Mouse (Mus musculus) lung, postnatal 0 days (tissue): ENCODE results near the gene G6pc3. TPM values are rescaled to one million over a fixed set of nuclear protein-coding genes. Genes with fewer than 3 reads are reported as not detected.
A peak's percentile ranks its signal among the peaks of the same experiment; 100 is the strongest.

Source experiments
- ATAC-seq: fragments of 200-750 bp; cut with Nextera tagmentation; 2 replicates; pipeline ENCODE4 v1.8.0; 2017; ENCODE audit warnings: moderate library complexity
- DNase-seq: peaks from one replicate; pipeline ENCODE4 v3.0.0-alpha.2; 2016; ENCODE audit warnings: low spot score
- H3K27ac ChIP-seq: fragments of 300-500 bp; sonication (generic); 2 replicates; pipeline ENCODE4 v1.5.1; 2014; ENCODE audit warnings: antibody characterized with exemption, mild to moderate bottlenecking, low read length, mixed read lengths
- H3K27me3 ChIP-seq: fragments of 300-500 bp; sonication (generic); replicated peaks from 2 replicates; pipeline ENCODE4 v1.6.1; 2014; ENCODE audit warnings: low read length, mixed read lengths; ENCODE audit not compliant: insufficient read depth
- H3K36me3 ChIP-seq: fragments of 300-500 bp; sonication (generic); 2 replicates; pipeline ENCODE4 v1.6.1; 2014; ENCODE audit warnings: low read length, mixed read lengths; ENCODE audit not compliant: insufficient read depth
- H3K4me1 ChIP-seq: fragments of 300-500 bp; sonication (generic); 2 replicates; pipeline ENCODE4 v1.6.1; 2014; ENCODE audit warnings: antibody characterized with exemption, low read depth, low read length, mixed read lengths; ENCODE audit not compliant: insufficient read depth
- H3K4me2 ChIP-seq: fragments of 300-500 bp; sonication (generic); replicated peaks from 2 replicates; pipeline ENCODE4 v1.6.1; 2014; ENCODE audit warnings: low read depth, mild to moderate bottlenecking, low read length, moderate library complexity, mixed read lengths
- H3K4me3 ChIP-seq: fragments of 300-500 bp; sonication (generic); 2 replicates; pipeline ENCODE4 v1.5.1; 2014; ENCODE audit warnings: low read depth, low read length
- H3K9ac ChIP-seq: fragments of 300-500 bp; sonication (generic); replicated peaks from 2 replicates; pipeline ENCODE4 v1.6.1; 2014; ENCODE audit warnings: low read depth, mild to moderate bottlenecking
- H3K9me3 ChIP-seq: fragments of 300-500 bp; sonication (generic); 2 replicates; pipeline ENCODE4 v1.6.1; 2016; ENCODE audit warnings: low read length, mixed read lengths
- CTCF ChIP-seq: IDR thresholded peaks from 2 replicates; pipeline ENCODE4 v1.5.1; 2016; ENCODE audit warnings: antibody characterized with exemption, mild to moderate bottlenecking
- EP300 ChIP-seq: IDR thresholded peaks from 2 replicates; pipeline ENCODE4 v1.6.1; 2016; ENCODE audit warnings: antibody characterized with exemption, mild to moderate bottlenecking, control low read depth
- WGBS: fragments of 180-500 bp; shearing (Covaris S2); extraction: QIAGEN DNeasy Blood & Tissue Kit; methylation state at CpG from one replicate; pipeline ENCODE4 v1.1.7; 2014; 5-methylcytosine and 5-hydroxymethylcytosine counted together
- polyA plus RNA-seq: library from polyadenylated mRNA; unstranded; fragments of >200 nt; fragmentation: Nextera tagmentation; extraction: Ambion mirVana; gene quantifications from 2 replicates; pipeline ENCODE4 v1.2.1, GENCODE M21; 2015

The G6pc3 gene
- polyA plus RNA-seq, 1 experiment from 2014 or later, result 16.7 TPM

- 59% methylated on average over 6 of the region's 6 CpGs for WGBS
- Histone ChIP-seq H3K4me2 (no peak overlapping the region), H3K27ac (no peak overlapping the region), H3K36me3 (peaks cover 16% of the 10 kb centered on the region; the same call in 1 of the 2 replicates), H3K27me3 (no peaks in the 10 kb centered on the region), H3K9ac (no peak overlapping the region), H3K4me1 (no peaks in the 10 kb centered on the region), H3K9me3 (no peaks in the 10 kb centered on the region), H3K4me3 (no peak overlapping the region)
- TF ChIP-seq CTCF, result no peak
- no peak for TF ChIP-seq EP300
- ATAC-seq, result no peak
- no peak for DNase-seq
Measured at GRCm38 (mm10) chr11:102165971-102166722, 23.3 kb upstream of the G6pc3 start.

- DNase-seq (no peak), ATAC-seq (no peak)
- 87% methylated on average over 5 of the region's 5 CpGs for WGBS
- TF ChIP-seq EP300, result no peak
- TF ChIP-seq CTCF, result no peak
- Histone ChIP-seq H3K36me3 (peaks cover 16% of the 10 kb centered on the region; the same call in 1 of the 2 replicates), H3K9ac (no peak overlapping the region), H3K4me1 (no peaks in the 10 kb centered on the region), H3K9me3 (no peaks in the 10 kb centered on the region), H3K4me2 (no peak overlapping the region), H3K27me3 (no peaks in the 10 kb centered on the region), H3K4me3 (no peak overlapping the region), H3K27ac (no peak overlapping the region)
Measured at GRCm38 (mm10) chr11:102167539-102167938, 21.9 kb upstream of the G6pc3 start.

- Histone ChIP-seq H3K27me3 (no peaks in the 10 kb centered on the region), H3K9me3 (no peaks in the 10 kb centered on the region), H3K4me3 (no peak overlapping the region), H3K9ac (no peak overlapping the region), H3K36me3 (peaks cover 9% of the 10 kb centered on the region; the same call in 1 of the 2 replicates), H3K4me1 (no peaks in the 10 kb centered on the region), H3K27ac (no peak overlapping the region; the same call in 1 of the 2 replicates), H3K4me2 (no peak overlapping the region)
- WGBS, result 66% methylated on average over 5 of the region's 5 CpGs
- TF ChIP-seq CTCF, result no peak
- no peak for TF ChIP-seq EP300
- DNase-seq (peak; percentile 36), ATAC-seq (peak; percentile 33; the same call in 1 of the 2 replicates)
Measured at GRCm38 (mm10) chr11:102168689-102169088, 20.7 kb upstream of the G6pc3 start.

DNA sequence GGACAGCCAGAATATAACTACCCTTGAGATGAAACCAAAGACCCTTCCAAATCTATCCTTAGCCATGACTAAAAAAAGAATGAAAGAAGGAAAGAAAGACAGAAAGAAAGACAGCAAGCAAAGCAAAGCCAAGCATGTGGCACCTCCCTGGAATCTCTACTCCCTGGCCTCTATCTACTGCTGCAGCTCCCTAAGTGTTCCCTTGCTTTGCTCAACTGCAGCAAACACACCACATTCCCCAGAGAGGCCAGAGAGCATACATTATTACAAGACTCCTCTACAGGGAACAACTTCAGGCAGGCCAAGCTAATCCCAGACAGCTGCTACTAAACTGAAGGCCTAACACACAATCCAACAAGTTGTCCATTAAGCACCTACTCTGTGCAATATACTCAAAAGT, 9.6 kb upstream of the G6pc3 start:
- no peaks in the 10 kb centered on the region for H3K9me3 ChIP-seq
- no peak overlapping the region for H3K4me2 ChIP-seq
- no peaks in the 10 kb centered on the region for H3K4me1 ChIP-seq
- H3K4me3 ChIP-seq, result no peak overlapping the region
- DNase-seq, result peak; percentile 4
- peaks cover 3% of the 10 kb centered on the region; the same call in 1 of the 2 replicates for H3K36me3 ChIP-seq
- no peaks in the 10 kb centered on the region for H3K27me3 ChIP-seq
- ATAC-seq, result no peak
- H3K9ac ChIP-seq, result no peak overlapping the region
- H3K27ac ChIP-seq, result no peak overlapping the region
- no peak for TF ChIP-seq CTCF
- TF ChIP-seq EP300, result no peak

GRCm38 (mm10) chr11:102184253-102184645, 5.2 kb upstream of the G6pc3 start:
- peak overlapping the region; percentile 91 for H3K27ac ChIP-seq
- no peak for ATAC-seq
- H3K4me1 ChIP-seq, result no peaks in the 10 kb centered on the region
- H3K27me3 ChIP-seq, result no peaks in the 10 kb centered on the region
- H3K9me3 ChIP-seq, result no peaks in the 10 kb centered on the region
- DNase-seq, result peak; percentile 26
- no peaks in the 10 kb centered on the region for H3K36me3 ChIP-seq
- no peak for TF ChIP-seq CTCF
- TF ChIP-seq EP300, result no peak
- peak overlapping the region; percentile 84 for H3K4me2 ChIP-seq
- H3K9ac ChIP-seq, result peak overlapping the region; percentile 87
- WGBS, result under 1% methylated on average over 7 of the region's 7 CpGs
- H3K4me3 ChIP-seq, result peak overlapping the region; percentile 84

DNA sequence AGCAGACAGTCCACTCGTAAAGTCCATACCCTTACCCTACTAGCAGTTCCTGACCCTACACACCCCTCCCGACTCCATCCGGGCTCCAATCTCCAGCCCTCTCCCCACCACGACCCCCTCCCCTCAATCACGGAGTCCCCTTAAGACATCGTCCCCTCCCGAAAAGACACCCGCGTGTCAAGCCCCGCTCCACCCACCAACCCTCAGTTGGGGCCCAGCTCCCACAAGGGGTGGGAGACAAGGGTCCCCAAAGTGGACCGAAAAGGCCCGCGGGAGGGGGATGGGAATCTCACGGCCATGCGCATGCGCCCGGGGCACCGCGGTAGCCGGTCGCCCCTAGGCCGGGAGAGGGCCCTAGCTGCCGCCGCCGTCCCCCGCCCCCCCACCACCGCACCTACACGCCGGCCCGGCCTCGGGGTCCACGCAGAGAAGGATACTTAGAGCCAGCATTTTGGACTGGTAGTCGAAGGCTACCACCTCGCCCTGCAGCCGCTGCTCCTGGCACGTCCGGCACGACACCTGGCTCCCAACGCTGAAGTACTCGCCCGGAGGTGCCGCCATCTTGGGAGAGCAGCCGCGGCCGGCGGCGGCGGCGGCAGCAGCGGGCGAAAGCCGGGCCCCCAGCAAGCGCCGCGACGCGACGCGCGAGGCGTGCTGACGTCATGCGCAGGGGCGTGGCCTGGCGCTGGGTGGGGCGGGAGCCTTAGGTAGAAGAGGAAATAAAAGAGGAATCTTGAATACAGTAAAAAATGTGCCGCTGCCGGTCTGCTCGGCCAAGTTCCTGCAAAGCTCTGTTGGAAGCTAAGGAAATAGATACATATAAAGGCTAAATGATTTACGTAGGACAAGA, 4.5 kb upstream of the G6pc3 start, which contains the start of gene Lsm12:
Lsm12 (minus strand) TSS at position 651 of the 850 bp plus-strand sequence.
- Histone ChIP-seq H3K4me3 (peak within 1 kb of the TSS; percentile 84), H3K9ac (peak within 1 kb of the TSS; percentile 87), H3K9me3 (no peaks in the 10 kb centered on the region), H3K27ac (peak within 1 kb of the TSS; percentile 91), H3K27me3 (no peaks in the 10 kb centered on the region), H3K4me1 (no peaks in the 10 kb centered on the region), H3K36me3 (no peaks in the 10 kb centered on the region), H3K4me2 (peak within 1 kb of the TSS; percentile 84)
- DNase-seq (peak; percentile 94), ATAC-seq (peak; percentile 92)
- 1% methylated on average over 65 of the region's 70 CpGs for WGBS
- TF ChIP-seq CTCF (no peak), EP300 (no peak)
